Mouse (Mus musculus) cerebellum, adult 9-10 months (tissue): ENCODE results near the gene Pibf1.

Source experiments
- DNase-seq: peaks from one replicate; pipeline ENCODE4 v3.0.0; 2022

Gene Pibf1

DNA sequence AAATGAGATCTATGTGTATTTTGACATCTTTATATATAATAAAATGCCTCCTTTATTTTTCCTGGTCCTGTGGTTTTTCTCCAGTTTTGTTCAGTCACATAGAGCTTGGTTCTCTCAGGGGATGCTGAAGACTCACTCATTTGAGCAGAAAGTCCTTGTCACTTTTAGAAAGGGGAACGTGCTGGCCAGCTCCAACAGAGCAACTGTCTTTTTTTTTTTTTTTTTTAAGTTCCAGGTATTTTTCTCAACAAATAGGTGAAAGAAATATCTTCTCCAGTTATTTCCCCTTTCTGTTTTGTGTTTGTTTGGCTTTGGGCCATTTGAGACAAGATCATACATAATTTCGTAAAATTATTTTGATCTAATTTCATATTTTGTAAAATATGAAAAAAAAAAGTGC lies 174.8 kb downstream of the Pibf1 start:
- DNase-seq: no peak

DNA sequence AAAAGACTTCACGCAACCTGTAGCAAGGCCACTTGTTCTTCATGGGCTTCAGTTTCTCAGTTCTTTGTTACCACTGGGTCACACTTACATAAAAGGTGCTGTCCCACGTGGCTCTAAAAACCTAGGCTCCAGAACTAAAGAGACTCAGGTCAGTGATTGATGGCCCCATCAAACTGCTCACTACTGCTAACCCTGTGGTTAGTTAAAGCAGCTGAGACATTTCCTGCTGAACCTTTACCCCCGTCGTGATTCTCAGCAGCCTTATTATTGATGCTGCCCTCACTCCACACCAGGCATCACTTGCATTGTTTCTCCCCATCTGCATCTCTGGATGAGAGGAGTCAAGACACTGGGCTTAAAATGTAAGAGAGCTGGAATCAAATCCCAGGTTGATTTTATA lies 176.6 kb downstream of the Pibf1 start:
- DNase-seq: no peak

DNA sequence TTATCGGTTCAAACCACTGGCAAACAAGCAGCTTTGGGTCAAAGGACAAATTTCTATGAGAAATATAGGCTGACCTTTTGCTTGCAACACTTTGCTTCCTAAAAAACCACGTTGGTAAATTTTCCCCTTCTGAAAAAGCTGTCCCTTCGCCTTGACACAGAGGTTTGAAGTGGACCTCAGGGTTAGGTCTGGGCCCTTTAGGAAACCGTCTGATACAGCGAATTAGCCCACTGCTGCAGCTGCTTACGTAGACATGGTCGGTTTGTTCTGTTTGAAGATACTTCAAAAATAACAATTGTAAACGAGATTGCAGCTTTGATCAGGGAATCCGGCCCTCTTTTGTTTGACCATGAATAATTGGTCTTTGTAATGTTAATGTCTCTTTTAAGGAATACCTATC lies 179.1 kb downstream of the Pibf1 start:
- no peak for DNase-seq

DNA sequence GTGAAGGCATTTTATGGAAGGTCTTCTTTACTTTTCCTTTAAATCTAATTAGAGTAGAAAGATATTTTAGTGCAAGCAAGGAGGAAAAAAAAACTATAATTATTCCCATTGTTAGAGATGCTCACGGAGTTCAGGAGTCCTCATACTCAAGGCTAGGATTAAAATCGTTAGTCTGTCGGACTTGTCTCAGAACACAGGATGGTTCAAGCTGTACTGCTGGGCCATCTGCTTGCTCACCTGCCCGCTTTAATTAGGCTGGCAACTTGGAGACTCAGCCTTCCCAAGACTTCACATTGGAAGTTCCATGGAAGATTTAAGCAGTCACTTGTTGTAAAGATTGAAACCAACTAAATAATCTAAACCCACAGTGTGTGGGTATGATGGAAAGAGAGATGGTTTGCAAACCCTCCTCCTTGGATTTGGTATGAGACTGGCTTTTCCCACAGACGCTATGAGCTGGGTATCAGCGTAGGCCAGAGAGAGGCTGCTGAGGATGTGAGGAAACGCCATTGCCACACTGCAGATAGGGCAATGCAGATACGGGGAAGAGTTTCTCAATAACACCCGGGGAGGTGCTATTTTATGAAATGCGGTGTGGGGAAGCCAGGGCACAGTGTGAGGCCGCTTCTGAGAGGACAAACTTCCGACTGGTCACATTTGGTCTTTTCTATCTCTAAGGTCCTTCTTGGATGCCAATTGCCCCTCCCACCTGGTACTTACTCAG lies 179.7 kb downstream of the Pibf1 start:
- DNase-seq: no peak

DNA sequence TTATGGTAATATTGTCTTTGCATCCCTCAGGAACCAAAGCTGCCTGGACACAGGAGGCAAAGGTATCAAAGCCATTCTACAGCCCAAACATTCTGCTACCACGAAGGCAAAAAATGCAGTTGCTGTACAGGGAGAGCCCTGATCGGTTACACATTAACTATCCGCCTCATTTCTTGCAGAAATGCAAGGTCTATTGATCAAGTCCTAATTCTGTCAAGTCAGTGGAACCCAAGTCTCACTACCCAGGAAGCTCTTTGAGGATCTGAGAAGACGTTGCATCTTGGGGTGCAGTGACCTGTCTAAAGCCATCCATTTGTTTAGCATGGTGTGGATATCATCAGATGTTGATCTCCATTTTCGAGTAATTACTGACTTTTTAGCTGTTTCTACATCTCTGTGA lies 181.2 kb downstream of the Pibf1 start:
- DNase-seq: no peak

DNA sequence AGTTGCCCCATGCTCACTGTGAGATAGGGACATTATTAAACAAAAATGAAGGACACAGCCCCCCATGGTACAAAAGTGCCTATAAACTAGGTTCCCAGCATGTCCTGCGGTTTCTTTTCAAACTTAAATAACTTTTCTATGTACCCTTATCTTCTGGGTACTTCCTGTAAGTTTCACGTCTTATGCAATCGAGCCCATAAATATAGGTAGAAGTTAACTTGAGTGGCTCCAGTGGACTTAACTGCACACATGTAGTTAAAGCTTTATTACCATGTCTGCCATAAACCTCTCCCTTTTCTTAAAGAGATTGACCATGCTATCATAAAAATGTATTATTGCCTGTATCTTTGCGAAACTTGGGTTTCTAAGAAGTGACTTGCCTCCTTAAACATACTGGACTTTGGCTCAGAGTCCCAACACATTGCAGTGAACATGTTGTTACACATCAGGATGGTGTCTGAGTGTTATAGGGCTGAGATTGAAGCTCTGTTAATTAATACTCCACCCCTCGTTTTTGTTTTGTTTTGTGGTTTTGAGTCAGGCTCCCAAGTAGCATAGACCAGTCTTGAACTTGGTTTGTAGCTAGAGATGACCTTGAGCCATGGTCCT lies 181.7 kb downstream of the Pibf1 start:
- no peak for DNase-seq

DNA sequence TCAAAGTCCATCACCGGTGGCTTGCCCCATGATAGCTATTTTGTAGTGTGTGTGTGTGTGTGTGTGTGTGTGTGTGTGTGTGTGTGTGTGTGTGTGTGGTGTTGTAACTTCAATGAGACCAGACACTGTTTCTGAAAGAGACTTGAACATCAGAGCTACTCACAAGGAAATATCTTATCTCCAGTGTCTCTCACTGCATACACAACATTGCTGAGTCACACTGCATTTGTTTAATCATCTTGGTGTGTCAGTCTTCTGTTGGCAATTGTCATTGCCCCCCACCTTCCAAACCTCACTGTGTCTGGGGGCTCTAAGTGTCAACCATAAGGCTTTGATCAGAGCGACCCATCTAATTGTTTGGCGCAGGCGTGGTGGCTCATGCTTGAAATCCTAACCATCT lies 186.3 kb downstream of the Pibf1 start:
- no peak for DNase-seq

DNA sequence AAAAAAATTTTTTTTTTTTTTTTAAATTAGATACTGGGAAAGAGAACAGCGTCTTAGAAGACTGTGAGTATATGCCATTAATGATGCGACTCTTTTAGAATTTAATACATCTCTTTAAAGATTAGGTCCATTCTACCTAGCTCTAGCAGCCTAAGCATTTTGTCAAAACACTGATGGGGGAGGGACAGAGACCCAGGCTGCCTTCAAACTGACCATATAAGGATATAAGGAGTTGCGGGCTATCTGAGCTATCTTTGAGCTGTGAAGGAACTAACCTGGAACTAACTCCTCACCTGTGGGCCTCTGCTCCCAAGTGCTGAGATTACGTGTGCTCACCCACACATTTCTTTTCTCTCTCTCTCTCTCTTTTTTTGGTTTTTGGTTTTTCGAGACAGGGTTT lies 193.0 kb downstream of the Pibf1 start:
- no peak for DNase-seq

DNA sequence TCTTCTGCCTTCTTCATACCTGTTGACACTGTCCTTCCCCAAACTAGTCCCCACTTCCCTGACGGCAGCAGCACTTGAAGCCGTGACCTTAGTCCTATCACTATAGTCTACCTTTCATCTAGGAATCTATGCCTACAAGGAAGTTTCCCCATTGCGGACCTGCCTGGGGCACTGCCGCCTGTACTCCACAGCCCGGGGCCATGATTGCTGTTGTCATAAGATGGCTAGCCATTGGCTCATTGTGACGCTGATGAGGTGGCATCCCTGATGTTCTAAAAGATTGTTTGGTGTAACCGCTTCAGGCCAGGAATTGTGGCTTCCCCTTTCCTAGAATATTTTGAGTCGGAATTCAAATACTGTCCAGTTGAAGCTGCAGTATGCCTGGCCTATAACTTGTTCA lies 195.2 kb downstream of the Pibf1 start:
- no peak for DNase-seq

DNA sequence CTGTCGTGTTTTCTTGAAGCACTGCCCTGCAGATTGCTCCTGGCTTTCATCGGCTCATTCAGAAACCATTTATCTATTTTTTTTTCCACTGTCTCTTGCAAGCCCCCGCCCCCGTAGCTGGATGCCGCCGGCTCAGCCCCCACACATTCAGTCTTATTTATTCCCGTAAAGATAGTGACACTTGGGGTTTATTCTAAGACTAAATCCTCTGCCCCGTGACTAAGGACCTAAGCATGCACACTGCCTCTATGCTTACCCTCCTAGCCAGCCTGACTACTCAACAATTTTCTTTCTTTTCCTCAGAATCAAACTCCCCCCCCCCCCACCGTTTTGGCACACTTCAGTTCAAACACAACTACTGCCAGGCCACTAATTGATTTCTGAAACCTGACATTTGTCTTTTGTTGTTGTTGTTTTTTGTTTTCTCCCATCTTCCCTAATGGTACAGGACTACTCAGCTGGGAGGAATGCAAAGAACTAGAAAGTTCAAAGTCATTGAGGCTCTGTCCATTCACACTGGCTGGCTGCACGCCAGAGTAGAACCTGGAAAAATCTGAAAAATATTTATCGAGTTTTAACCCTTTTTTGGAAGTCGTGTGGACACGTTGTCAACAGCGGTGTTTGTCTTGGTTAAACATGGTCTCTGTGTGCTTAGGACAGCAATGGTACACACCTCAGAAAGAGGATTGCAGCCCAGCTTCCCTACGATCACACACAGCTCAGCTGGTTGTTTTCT lies 196.6 kb downstream of the Pibf1 start:
- no peak for DNase-seq

DNA sequence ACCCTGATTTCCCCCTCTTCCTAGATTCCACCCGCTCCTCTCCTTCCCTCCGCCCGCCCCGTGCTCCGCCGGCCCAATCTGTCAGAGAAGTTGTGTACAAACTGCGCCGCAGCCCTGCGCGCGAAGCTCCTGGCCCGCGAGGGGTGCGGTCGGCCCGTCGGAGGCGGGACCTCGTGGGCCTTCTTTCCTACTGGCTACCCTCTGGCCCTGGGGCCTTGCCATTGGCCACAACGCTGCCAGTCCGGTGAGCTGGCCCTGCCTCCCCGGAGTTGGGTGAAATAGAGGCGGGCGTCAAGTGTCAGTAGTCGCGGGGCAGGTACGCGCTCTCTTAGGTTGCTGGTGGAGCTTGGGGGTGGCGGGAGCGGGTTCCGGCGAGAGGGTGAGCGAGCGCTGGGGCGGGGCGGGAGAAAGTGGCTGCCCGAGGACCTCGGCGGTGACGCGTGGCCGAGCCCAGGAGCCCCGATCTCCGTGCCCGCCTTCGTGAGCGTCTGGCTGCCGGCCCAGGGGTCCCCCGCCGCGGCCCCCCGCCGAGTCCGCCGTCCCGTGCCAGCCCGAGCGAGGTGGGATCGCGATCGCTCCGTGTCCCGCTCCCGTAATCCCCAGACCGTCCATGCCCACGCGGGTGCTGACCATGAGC lies 199.3 kb downstream of the Pibf1 start, which contains the start of gene Klf5:
Klf5 (plus strand) TSS at position 307 of the 637 bp plus-strand sequence.
- peak; percentile 60 for DNase-seq

DNA sequence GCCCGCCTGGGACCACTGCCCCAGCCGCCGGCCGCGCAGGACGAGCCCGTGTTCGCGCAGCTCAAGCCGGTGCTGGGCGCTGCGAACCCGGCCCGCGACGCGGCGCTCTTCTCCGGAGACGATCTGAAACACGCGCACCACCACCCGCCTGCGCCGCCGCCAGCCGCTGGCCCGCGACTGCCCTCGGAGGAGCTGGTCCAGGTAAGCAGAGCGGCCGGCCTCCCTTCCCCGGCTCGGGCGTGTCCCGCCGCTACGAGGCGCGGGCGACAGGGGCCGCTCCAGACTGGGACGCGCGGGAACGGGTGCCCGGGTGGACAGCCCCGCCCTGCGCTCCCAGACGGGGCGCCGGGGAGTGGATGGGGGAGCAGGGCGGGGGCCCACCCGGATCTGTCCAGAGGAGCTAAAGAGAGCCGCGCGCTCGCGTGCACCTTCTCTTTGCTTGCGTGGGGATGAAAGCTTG lies 199.8 kb downstream of the Pibf1 start:
- DNase-seq: no peak

DNA sequence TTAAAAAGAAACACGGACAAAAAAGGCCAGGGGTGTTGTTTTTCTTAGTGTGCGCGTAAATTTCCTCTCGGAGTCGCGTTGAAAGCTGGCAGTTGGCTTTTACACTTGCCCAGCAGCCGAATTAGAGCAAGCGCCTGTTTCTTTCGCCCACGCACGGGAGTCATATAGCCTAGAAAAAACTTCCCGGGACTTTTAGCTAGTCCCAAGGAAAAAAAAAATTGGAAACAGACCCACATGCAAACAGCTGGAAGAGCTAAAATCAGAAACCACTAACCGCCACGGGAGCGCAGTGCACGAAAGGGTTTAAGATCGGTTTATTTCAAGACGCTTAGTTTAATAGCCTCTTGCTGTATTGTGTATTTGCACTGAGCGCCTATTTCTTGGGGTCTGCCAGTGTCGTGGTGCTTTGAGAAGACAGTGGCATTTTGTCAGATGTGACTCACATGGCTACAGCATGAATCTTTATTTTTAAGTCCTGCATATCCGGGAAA lies 200.5 kb downstream of the Pibf1 start:
- DNase-seq: no peak

DNA sequence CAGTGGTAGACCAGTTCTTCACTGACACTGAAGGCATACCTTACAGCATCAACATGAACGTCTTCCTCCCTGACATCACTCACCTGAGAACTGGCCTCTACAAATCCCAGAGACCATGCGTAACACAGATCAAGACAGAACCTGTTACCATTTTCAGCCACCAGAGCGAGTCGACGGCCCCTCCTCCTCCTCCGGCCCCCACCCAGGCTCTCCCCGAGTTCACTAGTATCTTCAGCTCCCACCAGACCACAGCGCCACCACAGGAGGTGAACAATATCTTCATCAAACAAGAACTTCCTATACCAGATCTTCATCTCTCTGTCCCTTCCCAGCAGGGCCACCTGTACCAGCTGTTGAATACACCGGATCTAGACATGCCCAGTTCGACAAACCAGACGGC lies 202.2 kb downstream of the Pibf1 start:
- DNase-seq: no peak
